20 mouse cellular contexts compared by ENCODE assay signal in the genomic region with DNA sequence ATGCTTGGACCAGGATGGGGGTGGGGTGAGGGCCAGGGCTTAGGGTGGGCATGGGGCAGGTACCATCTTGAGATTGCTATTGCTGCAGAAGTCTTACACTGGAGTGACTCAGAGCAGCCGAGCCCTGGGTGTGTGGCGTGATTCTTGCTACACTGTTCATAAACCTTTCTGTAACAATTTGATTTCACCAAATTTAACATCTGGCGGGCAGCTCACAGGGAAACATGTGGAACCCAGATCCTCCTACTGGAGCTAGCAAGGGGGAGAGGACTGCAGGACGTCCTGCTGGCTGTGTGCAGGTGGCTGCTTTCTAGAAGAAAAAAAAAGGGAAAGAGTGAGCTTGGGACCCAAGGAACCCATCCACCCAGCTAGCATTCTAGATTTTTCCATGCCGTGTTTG.
"Had no signal": no experiment of that assay in that cellular context is flagged by ENCODE, and none has a peak within 500 bp of the region (broad histone marks: within the 10 kb centered on the region; RNA-seq: fewer than 3 reads in every experiment).

No protein-coding gene starts in this region.

- ATAC-seq: intestine, embryonic 16.5 days; midbrain, embryonic 15.5 days had no signal

- DNase-seq: kidney, adult 18-20 months; kidney, adult 9 months; kidney, postnatal 14 days; kidney, postnatal 4 days; layer of hippocampus, postnatal 36 days; liver, embryonic 13.5 days; lung, adult 2 months; lung, postnatal 14 days; retina, postnatal 1 day; right cerebral cortex, postnatal 25 days; spleen, adult 18-20 months; thymus, postnatal 25 days had no signal

- H3K9me3 ChIP-seq: midbrain, embryonic 12.5 days; midbrain, embryonic 15.5 days; neural tube, embryonic 12.5 days; neural tube, embryonic 15.5 days; stomach, embryonic 15.5 days had no signal

- H3K36me3 ChIP-seq: liver, embryonic 13.5 days; midbrain, embryonic 12.5 days; midbrain, embryonic 15.5 days; neural tube, embryonic 12.5 days; neural tube, embryonic 15.5 days; stomach, embryonic 15.5 days had no signal

- H3K4me1 ChIP-seq: liver, embryonic 13.5 days; midbrain, embryonic 12.5 days; midbrain, embryonic 15.5 days; neural tube, embryonic 12.5 days; neural tube, embryonic 15.5 days; stomach, embryonic 15.5 days had no signal

- H3K4me3 ChIP-seq: left cerebral cortex, adult 2 months; liver, embryonic 13.5 days; midbrain, embryonic 12.5 days; midbrain, embryonic 15.5 days; neural tube, embryonic 12.5 days; neural tube, embryonic 15.5 days; stomach, embryonic 15.5 days had no signal

- H3K4me2 ChIP-seq: liver, embryonic 13.5 days; midbrain, embryonic 12.5 days; midbrain, embryonic 15.5 days; neural tube, embryonic 12.5 days; neural tube, embryonic 15.5 days; stomach, embryonic 15.5 days had no signal

- H3K27me3 ChIP-seq: liver, embryonic 13.5 days; midbrain, embryonic 15.5 days; neural tube, embryonic 12.5 days; neural tube, embryonic 15.5 days; stomach, embryonic 15.5 days had no signal

- H3K9ac ChIP-seq: liver, embryonic 13.5 days; midbrain, embryonic 12.5 days; midbrain, embryonic 15.5 days; neural tube, embryonic 12.5 days; neural tube, embryonic 15.5 days; stomach, embryonic 15.5 days had no signal

- H3K27ac ChIP-seq: left cerebral cortex, adult 2 months; liver, embryonic 13.5 days; macrophage; midbrain, embryonic 12.5 days; midbrain, embryonic 15.5 days; neural tube, embryonic 12.5 days; neural tube, embryonic 15.5 days; stomach, embryonic 15.5 days had no signal
